Mouse (Mus musculus) heart, postnatal 4 days (tissue): Measurements from ENCODE around the gene Zcchc13. TPM values are rescaled to one million over a fixed set of nuclear protein-coding genes. Genes with fewer than 3 reads are reported as not detected.
"Not testable (repeated sequence)": the region's sequence is repeated elsewhere in the genome, so short reads cannot be mapped to it uniquely, and the experiment has no call there.

Experiments used
- DNase-seq: peaks from one replicate; pipeline ENCODE4 v3.0.0; 2021
- total RNA-seq, 2 experiments: library from RNA; stranded (reverse); gene quantifications; 2 replicates each; pipeline ENCODE4 v1.2.3; 2021

Gene Zcchc13
- total RNA-seq, 2 experiments from 2014 or later = not detected

DNA sequence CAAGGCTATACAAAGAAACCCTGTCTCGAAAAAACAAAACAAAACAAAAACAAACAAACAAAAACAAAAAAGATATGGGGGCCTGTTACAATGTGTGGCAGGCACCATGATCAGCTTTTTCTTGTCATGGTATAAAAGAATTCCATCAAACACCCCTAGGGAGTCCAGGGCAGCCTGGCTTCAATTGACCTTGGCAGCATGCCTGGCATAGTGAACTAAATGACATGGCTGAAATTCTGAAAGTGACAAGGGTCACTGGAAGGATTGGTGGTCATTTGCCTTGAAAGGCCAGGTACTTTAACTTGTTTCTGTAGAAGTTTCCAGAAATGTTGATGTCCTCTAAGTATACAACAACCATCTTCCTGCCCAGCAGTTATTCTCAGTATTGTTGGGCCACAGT lies 13.9 kb downstream of the Zcchc13 start:
- no peak for DNase-seq

DNA sequence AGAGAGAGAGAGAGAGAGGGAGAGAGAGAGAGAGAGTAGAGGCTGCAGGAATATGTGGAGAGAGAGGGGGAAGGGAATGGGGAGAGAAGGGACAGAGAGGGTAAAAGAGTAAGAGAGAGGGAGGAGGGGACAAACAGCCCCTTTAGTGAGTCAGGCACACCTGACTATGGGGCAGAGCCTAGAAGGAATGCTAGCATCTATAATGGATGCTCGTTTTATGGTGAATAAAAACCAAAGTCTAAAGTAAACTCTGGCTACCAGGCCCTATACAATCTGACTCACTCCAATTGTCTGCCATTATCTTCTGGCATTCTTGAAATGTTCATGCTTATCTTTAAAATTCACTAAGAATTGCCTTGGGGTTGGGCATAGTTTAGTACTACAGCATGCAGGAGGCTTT lies 21.7 kb downstream of the Zcchc13 start:
- DNase-seq = no peak

DNA sequence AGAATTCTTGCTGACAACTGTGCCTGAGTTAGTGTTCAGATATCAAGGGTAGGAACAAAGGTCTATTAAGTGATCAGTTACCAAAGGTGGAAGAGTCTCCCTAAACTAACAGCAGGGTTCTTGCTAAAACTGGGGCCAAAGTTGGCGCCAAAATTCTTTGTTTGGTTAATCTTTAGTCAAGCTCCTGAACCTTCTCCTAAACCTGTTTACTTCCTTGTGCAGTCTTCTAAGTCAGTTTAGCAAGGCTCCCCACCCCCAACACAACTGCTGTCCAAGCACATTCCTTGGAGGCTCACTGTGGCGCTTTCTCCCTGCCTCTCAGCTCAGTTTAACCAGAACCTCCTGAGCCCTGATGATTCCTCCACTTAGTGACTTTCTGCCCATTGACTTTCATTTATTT lies 22.6 kb downstream of the Zcchc13 start:
- DNase-seq = no peak

DNA sequence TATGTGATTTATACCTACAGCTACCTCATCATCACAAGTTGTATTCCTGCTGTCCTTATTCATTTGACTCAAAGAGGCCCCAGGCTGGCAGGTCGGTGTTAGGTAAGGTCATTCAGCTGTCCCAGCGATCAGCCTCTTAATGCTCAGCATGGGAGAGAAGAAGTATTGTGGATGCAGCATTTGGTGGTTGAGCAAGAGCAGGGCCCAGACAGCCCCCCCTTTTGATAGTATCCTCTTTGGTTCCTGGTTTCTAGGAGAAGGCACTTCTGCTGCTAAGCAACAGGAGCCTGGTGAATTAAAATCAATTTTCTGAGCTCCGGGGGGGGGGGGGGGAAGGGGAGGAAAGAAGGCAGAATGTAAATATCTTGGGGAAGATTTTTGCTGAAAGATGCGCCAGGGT lies 28.6 kb downstream of the Zcchc13 start:
- DNase-seq = no peak

DNA sequence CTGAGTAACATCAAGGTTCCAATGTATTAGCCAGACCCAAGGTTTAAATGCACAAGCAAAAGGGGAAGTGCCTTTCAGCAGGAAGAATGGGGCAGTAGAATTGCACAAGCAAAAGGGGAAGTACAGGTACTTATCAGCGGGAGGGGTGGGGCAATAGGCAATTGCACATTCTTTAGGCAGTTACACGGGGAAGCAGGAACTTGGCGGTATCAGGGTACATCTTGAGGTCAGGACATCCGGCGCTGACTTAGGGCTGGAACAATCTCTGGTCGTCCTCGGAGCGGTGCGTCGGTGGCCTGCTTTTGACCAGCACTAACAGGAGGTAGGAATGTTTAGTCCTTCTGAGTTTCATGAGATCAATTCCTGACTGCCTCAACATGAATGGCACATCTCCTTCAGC lies 34.1 kb downstream of the Zcchc13 start:
- DNase-seq = not testable (repeated sequence)

DNA sequence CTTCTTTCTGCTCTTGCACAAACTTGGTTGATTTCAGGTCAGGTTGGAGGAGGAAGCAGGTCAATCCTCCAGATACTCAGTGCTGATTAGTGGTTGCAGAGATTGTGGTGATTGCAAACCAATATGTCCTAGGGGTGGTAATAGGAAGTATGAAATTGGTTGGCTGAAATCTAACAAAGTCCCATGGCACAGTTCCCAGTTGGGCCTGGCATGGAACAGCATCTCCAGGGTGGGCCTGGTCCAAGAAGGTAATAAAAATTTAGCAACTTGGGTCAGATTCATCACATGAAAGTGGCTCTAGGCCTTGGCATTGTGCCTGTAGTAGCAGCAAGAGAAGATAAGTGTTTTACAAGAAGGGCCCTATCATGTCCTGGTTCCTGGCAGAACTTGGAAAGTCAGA lies 39.9 kb downstream of the Zcchc13 start:
- DNase-seq = no peak

DNA sequence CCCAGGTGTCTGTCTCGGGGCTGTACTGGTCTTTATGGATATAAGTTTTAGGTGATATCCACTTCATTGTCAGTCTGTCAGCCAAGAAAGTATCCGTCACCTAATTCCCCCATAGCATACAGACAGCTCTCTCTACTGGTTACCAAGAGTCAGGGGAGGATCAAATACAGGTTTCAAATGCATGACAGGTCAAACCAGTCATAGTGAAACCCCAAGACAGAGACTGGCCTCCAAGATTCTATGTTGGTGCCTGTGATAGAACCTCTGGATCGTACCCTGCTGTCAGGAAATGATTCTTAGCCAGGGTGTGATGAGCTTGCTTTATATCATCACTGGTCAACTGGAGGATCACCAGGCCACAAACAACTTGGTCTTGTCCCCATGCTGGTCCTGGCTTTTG lies 43.4 kb downstream of the Zcchc13 start:
- no peak for DNase-seq

DNA sequence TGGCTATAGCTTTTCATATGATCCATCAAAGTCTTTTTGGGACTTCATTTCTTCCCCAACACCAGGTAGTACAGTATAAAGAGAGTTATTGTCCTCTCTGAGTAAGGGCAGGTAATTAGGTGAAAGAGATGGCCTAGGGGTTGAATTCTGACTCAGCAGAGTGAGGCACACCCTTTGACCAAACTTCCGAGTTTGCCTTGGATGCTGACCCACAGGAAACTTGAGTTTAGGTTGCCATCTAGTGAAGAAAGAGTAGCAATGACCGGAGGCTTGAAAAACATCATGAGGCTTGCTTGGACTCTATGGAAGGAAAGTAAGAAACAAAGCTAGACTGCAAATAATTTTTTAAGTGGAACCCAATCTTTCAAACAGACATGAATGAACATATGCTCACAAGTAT lies 44.3 kb downstream of the Zcchc13 start:
- peak; percentile 12 for DNase-seq

Other genes starting within 250 kb of the Zcchc13 start
- not detected for gene Tsx, start 216.1 kb upstream of the Zcchc13 start, total RNA-seq
- not detected for gene Gm26992, start 208.6 kb upstream of the Zcchc13 start, total RNA-seq
- gene Slc16a2, start 191.4 kb downstream of the Zcchc13 start, total RNA-seq = 10 to 100 TPM; 24.6 to 27.7 TPM